Mouse (Mus musculus) liver, postnatal 0 days (tissue): ENCODE results near the gene Proca1. TPM values are rescaled to one million over a fixed set of nuclear protein-coding genes. Genes with fewer than 3 reads are reported as not detected.

Experiments
- ATAC-seq: fragments of 200-750 bp; cut with Nextera tagmentation; 2 replicates; pipeline ENCODE4 v1.8.0; 2017; ENCODE audit warnings: mild to moderate bottlenecking, moderate library complexity
- DNase-seq: peaks from one replicate; pipeline ENCODE4 v3.0.0-alpha.2; 2016
- H3K27ac ChIP-seq: fragments of 300-500 bp; sonication (generic); 2 replicates; pipeline ENCODE4 v1.5.1; 2014; ENCODE audit warnings: antibody characterized with exemption, moderate library complexity, mild to moderate bottlenecking, low read depth
- H3K27me3 ChIP-seq: fragments of 300-500 bp; sonication (generic); 2 replicates; pipeline ENCODE4 v1.6.1; 2014; ENCODE audit warnings: low read length, control low read depth, mixed read lengths; ENCODE audit not compliant: insufficient read depth
- H3K36me3 ChIP-seq: fragments of 300-500 bp; sonication (generic); replicated peaks from 2 replicates; pipeline ENCODE4 v1.6.1; 2014; ENCODE audit warnings: mild to moderate bottlenecking, control low read depth, low read length, moderate library complexity, mixed read lengths; ENCODE audit not compliant: insufficient read depth
- H3K4me1 ChIP-seq: fragments of 300-500 bp; sonication (generic); 2 replicates; pipeline ENCODE4 v1.6.1; 2014; ENCODE audit warnings: antibody characterized with exemption, mild to moderate bottlenecking, control low read depth; ENCODE audit not compliant: insufficient read depth
- H3K4me2 ChIP-seq: fragments of 300-500 bp; sonication (generic); 2 replicates; pipeline ENCODE4 v1.6.1; 2014; ENCODE audit warnings: low read depth, mild to moderate bottlenecking, low read length, moderate library complexity, mixed read lengths
- H3K4me3 ChIP-seq: fragments of 300-500 bp; sonication (generic); 2 replicates; pipeline ENCODE4 v1.5.1; 2014; ENCODE audit warnings: low read depth, low read length
- H3K9ac ChIP-seq: fragments of 300-500 bp; sonication (generic); replicated peaks from 2 replicates; pipeline ENCODE4 v1.6.1; 2014; ENCODE audit warnings: mild to moderate bottlenecking, moderate library complexity
- H3K9me3 ChIP-seq: fragments of 300-500 bp; sonication (generic); 2 replicates; pipeline ENCODE4 v1.6.1; 2016; ENCODE audit warnings: mild to moderate bottlenecking, control low read depth, low read length, mixed read lengths
- CTCF ChIP-seq: sonication (generic); IDR thresholded peaks from 2 replicates; pipeline ENCODE4 v1.5.1; 2016; ENCODE audit warnings: antibody characterized with exemption, low read depth
- EP300 ChIP-seq: IDR thresholded peaks from 2 replicates; pipeline ENCODE4 v1.6.1; 2016; ENCODE audit warnings: antibody characterized with exemption, low read depth, mild to moderate bottlenecking
- WGBS: fragments of 180-500 bp; shearing (Covaris S2); extraction: QIAGEN DNeasy Blood & Tissue Kit; methylation state at CpG from one replicate; pipeline ENCODE4 v1.1.7; 2014; ENCODE audit not compliant: insufficient replicate concordance; 5-methylcytosine and 5-hydroxymethylcytosine counted together
- polyA plus RNA-seq: library from polyadenylated mRNA; unstranded; fragments of >200 nt; fragmentation: Nextera tagmentation; extraction: Ambion mirVana; gene quantifications from 2 replicates; pipeline ENCODE4 v1.2.1, GENCODE M21; 2015

Gene Proca1
- polyA plus RNA-seq, 1 experiment from 2014 or later, result 1.00 TPM

GRCm38 (mm10) chr11:78153778-78154177, 39.4 kb upstream of the Proca1 start:
- Histone ChIP-seq H3K4me2 (no peak overlapping the region), H3K9ac (no peak overlapping the region), H3K27ac (no peak overlapping the region), H3K4me1 (no peaks in the 10 kb centered on the region), H3K9me3 (no peaks in the 10 kb centered on the region), H3K4me3 (no peak overlapping the region), H3K27me3 (no peaks in the 10 kb centered on the region), H3K36me3 (peaks cover 51% of the 10 kb centered on the region)
- TF ChIP-seq EP300 (no peak), CTCF (no peak)
- no peak for DNase-seq
- ATAC-seq, result no peak
- 92% methylated on average over 13 of the region's 13 CpGs for WGBS

- Histone ChIP-seq H3K9me3 (no peaks in the 10 kb centered on the region), H3K27me3 (no peaks in the 10 kb centered on the region), H3K4me1 (peaks cover 3% of the 10 kb centered on the region), H3K36me3 (peaks cover 60% of the 10 kb centered on the region), H3K4me3 (no peak overlapping the region), H3K9ac (no peak overlapping the region), H3K4me2 (no peak overlapping the region), H3K27ac (no peak overlapping the region)
- DNase-seq, result no peak
- TF ChIP-seq EP300, result no peak
- no peak for TF ChIP-seq CTCF
- 87% methylated on average over 5 of the region's 5 CpGs for WGBS
- no peak for ATAC-seq
Measured at GRCm38 (mm10) chr11:78155674-78156073, 37.5 kb upstream of the Proca1 start.

GRCm38 (mm10) chr11:78156156-78156699, 37.0 kb upstream of the Proca1 start:
- no peak for ATAC-seq
- DNase-seq, result no peak
- WGBS, result 91% methylated on average over 6 of the region's 6 CpGs
- Histone ChIP-seq H3K9ac (no peak overlapping the region), H3K4me2 (no peak overlapping the region), H3K9me3 (no peaks in the 10 kb centered on the region), H3K4me1 (peaks cover 3% of the 10 kb centered on the region), H3K27me3 (no peaks in the 10 kb centered on the region), H3K36me3 (peaks cover 64% of the 10 kb centered on the region), H3K27ac (no peak overlapping the region), H3K4me3 (no peak overlapping the region)
- TF ChIP-seq CTCF (no peak), EP300 (no peak)

- Histone ChIP-seq H3K4me1 (peaks cover 23% of the 10 kb centered on the region), H3K27ac (no peak overlapping the region), H3K4me2 (no peak overlapping the region), H3K27me3 (no peaks in the 10 kb centered on the region), H3K36me3 (peaks cover 61% of the 10 kb centered on the region), H3K4me3 (no peak overlapping the region), H3K9ac (no peak overlapping the region), H3K9me3 (no peaks in the 10 kb centered on the region)
- ATAC-seq, result peak; percentile 83
- 7% methylated on average over 2 of the region's 2 CpGs for WGBS
- peak; percentile 82 for DNase-seq
- TF ChIP-seq EP300 (no peak), CTCF (peak; percentile 100)
Measured at GRCm38 (mm10) chr11:78159096-78159495, 34.1 kb upstream of the Proca1 start.

- 79% methylated on average over 7 of the region's 7 CpGs for WGBS
- Histone ChIP-seq H3K9me3 (no peaks in the 10 kb centered on the region), H3K9ac (no peak overlapping the region), H3K27ac (no peak overlapping the region), H3K27me3 (no peaks in the 10 kb centered on the region), H3K4me3 (no peak overlapping the region), H3K36me3 (peaks cover 57% of the 10 kb centered on the region), H3K4me1 (peaks cover 27% of the 10 kb centered on the region), H3K4me2 (no peak overlapping the region)
- no peak for TF ChIP-seq CTCF
- TF ChIP-seq EP300, result no peak
- no peak for DNase-seq
- peak; percentile 8; the same call in 1 of the 2 replicates for ATAC-seq
Measured at GRCm38 (mm10) chr11:78159557-78159956, 33.6 kb upstream of the Proca1 start.

- peak; percentile 14 for DNase-seq
- WGBS, result 92% methylated on average over 18 of the region's 18 CpGs
- Histone ChIP-seq H3K36me3 (peaks cover 51% of the 10 kb centered on the region), H3K9me3 (no peaks in the 10 kb centered on the region), H3K9ac (no peak overlapping the region), H3K4me3 (no peak overlapping the region), H3K4me1 (peaks cover 28% of the 10 kb centered on the region), H3K4me2 (no peak overlapping the region), H3K27ac (no peak overlapping the region), H3K27me3 (no peaks in the 10 kb centered on the region)
- ATAC-seq, result no peak
- TF ChIP-seq CTCF, result no peak
- no peak for TF ChIP-seq EP300
Measured at GRCm38 (mm10) chr11:78160171-78160570, 33.0 kb upstream of the Proca1 start.
